Mouse (Mus musculus) c-Kit-negative CD71-positive TER-119-positive erythroid progenitor cells, embryonic 14.5 days (primary cell): Measurements from ENCODE around the gene Scgb1c1.

ENCODE experiments used
- DNase-seq: peaks from one replicate; pipeline ENCODE4 v3.0.0-alpha.2; 2013; ENCODE audit warnings: low read depth, low spot score

Gene Scgb1c1

DNA sequence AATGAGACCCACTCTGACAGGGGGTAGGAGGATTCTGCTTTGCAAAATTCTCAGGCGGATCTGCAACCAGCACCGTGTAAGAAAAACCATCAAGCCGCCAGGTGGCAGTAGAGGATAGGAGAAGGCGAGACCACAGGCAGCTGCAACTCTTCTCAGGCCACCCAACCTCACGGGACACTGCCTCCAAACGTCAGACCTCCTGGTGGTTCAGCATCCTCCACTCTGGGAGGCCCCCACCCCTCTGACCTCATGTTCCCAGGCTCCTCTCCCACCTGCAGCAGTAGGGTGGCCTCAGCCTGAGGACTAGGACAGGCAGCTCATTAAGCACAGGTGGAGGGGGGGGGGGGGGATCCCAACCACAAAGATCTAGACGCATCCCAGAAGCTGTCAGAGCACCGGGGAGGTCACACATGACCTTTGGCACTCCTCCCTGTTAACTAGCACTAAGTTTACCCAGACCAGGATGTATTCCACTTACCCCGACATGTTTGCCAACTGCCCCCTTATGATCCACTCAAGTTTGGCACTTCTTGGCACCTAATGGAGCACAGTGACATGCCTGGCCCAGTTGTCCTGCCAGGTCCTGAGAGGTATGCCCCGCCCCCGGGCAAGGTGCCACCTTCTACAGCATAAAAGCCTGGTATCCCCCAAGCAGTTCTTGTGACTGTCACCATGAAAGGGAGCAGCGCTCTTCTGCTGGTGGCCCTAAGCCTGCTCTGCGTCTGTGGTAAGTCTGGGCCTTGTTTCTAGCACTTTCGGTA lies at the start of gene Scgb1c1:
Gene Scgb1c1 (plus strand): TSS at position 643 of the 761 bp plus-strand sequence.
- peak; percentile 64 for DNase-seq

DNA sequence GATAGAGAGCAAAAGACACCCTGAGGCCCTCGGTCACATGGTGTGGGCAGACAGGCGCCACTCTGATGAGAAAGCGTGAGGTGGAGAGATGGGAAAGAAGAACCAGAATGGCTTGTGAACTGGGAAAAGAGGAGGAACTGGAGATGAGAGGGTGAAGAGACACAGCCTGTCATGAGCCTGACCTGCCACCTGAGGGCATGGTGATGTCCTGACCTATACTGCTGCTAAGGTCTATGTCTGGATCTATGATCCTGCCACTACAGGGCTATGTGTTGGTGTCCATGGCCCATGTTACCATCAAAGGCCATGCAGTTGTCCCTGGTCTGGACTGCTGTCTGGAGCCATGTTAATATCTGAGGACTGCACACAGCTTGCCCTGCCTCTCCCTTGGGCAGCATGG lies 47.7 kb upstream of the Scgb1c1 start:
- DNase-seq: no peak

DNA sequence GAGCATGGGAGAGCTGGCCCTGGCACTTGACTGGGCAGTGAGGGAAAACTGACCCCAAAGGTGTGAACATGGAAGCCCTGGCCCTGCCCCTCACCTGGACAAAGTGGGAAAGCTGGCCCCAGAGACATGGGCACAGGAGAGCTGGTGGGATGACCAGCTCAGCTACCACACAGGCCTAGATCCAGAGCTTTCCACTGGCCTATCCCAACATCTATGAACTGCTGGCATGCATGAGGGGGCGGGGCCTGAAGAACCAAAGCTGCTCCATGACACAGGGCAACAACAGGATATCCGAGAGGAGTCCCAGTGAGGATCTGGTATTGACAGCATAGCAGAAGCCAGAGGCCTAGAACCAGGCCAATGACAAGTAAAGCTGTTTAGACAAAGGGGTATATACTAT lies 47.1 kb upstream of the Scgb1c1 start:
- DNase-seq: no peak

DNA sequence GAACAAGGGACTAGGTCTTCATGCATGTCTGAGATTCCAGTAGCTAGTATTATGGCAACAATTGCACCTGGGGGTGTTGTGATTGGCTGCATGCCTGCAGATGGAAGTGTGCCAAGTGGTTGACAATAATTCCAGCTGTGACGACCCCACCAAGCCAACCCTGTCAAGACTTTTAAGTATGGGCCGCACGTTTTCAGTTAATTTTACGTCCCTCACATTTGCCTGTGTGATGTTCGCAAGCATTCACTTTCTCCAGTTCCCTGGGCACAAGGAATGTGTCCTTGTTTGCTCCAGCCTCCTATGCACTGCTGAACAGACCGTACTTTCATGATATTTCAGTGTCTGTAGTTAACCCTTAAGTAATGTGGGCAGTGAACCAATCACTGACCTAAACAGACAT lies 42.7 kb upstream of the Scgb1c1 start:
- no peak for DNase-seq

DNA sequence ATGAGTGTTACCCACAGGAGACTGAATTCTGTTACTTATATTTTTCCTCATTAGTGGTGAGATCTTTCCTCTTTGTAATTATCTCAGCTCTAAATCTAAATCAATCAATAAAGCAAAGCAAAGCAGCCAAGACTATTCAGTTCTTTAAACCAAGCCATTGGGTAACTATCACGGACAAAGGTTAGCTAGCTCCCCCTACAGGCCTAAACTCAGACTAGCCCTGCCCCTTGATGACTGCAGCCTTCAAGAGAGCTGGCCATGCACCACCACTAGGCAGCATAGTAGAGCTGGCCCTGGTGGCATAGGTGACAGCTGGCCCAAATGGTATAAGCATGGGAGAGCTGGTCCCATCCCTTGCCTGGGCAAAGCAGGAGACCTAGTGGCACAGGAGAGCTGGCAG lies 39.6 kb upstream of the Scgb1c1 start:
- DNase-seq: no peak

DNA sequence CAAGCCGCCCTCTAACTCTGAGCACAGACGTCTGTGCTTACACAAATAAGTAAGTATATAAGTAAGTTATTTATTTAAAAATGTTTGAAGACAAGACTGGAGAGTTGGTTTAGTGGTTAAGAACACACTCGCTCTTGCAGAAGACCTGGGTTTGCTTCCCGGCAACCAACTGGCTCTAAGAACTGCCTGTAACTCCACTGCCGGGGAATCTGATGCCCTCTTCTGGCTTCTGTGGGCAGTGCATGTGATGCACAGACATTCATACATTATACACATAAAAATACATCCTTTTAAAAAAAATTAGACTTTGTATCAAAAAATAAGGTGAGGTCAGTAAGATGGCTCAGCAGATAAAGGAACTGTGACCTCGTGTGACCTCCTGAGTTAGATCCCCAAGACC lies 34.9 kb upstream of the Scgb1c1 start:
- DNase-seq: no peak

DNA sequence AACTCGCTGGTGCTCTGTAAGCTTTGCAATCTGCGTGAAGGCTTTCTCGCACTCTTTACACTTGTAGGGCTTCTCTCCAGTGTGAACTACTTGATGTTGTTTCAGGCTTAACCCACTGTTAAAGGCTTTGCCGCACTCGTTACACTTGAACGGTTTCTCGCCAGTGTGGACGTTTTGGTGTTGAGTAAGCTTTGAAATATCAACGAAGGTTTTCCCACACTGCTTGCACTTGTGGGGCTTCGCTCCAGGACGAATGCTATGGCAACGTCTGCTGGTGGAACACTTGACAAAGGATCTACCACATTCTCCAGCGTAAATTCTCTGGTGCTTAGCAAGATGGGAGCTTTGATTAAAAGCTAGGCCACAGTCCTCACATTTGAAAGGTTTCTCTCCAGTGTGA lies 33.6 kb upstream of the Scgb1c1 start:
- DNase-seq: no peak

DNA sequence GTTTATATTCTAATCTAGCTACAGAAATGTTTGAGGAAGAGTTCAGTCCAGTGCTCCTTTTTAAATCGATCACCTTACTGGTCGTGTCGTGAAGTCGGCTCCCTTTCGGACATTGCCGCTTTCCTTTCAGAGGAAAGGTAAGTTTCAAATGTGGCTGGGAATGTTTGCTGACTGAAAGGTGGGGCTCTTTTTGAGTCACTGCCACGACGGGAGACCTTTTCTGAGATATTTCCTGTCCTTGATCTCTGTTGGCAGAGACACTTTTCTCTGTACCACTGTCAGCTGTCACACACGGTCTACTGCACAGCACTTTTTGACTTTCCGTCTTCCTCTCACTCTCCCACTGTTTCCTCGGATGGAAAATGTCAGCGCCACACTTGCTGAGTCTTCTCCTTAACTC lies 32.5 kb upstream of the Scgb1c1 start:
- no peak for DNase-seq

DNA sequence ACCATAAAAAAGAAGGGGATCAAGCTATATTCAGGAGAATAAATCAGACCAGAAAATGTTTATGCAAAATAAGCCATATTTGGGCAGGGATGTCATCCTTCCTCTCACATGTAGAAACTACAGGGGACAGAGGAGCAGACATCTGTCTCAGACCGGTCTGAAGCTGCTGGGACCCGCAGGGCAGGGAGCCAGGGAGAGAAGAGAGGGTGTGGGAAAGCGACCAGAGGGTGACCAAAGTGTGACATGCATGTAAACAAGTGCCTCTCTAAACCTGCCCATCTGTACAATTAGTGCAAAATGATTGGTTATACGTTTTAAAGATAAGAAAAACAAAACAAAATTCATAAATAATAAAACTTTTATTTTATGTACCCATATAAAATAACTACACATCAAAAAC lies 25.2 kb upstream of the Scgb1c1 start:
- no peak for DNase-seq

DNA sequence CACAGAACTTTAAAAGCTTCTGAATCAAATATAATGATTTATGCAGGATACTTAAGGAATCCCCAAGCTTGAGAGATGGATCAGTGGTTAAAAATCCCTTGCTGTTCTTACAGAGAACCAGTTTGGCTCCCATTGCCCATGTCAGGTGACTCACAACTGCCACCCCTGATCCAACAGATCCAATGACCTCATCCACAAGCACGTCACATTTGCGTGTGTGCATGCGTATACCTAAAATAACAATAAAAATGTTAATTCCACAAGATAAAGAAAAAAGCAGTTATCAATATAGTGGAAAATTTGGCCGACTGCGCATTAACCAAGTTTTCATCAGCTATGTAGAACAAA lies 24.1 kb upstream of the Scgb1c1 start:
- no peak for DNase-seq

DNA sequence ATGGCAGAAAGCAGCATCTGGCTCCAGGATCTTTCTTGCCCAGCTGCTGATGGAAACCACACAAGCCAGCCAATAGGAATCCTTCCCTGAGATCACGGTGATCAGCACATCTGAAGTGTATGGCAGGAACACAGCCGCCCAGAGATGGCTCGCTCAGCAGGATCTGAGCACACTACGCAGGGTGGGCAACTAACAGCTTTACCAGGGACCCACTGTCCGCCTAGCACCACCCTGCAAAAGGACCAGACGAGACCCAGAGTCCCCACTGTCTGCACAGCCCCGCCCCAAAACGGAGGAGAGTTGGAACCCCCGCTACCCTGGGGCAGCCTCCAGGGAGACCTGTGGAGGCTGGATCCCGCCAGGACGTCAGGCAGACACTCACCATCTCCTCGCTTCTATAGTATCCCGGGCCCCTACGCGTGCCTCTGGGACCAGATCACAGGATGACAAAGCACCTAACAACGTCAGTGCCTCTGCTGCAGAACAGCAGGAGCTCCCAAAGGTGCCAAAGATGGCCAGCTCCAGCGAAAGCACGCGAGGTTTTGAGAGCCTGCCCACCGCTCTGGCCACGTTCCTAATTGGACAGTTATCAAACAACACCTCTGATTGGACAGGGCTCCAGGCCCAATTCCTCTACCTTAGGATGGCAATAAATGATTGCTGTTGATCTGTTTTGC lies 23.6 kb upstream of the Scgb1c1 start, which contains the start of gene Zfp941:
Gene Zfp941 (minus strand): TSS at position 526 of the 677 bp plus-strand sequence.
- no peak for DNase-seq

DNA sequence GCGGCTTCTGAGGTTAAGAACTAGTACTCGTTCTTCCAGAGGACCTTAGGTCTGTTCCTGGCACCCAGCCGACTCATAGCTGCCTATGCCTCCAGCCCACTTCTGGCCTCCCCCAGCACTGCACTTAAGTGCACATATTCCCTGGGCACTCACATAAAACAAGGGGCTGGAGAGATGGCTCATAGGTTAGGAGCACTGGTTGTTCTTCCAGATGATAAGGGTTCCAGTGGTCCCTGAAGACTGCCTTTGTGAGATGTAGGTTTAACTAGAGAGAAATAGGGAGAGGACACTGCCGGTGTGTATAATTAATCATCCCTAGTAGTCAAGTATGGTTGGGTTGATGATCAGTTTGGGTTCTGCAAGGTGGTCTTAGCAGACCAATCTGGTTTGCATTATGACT lies 22.6 kb upstream of the Scgb1c1 start:
- DNase-seq: no peak

DNA sequence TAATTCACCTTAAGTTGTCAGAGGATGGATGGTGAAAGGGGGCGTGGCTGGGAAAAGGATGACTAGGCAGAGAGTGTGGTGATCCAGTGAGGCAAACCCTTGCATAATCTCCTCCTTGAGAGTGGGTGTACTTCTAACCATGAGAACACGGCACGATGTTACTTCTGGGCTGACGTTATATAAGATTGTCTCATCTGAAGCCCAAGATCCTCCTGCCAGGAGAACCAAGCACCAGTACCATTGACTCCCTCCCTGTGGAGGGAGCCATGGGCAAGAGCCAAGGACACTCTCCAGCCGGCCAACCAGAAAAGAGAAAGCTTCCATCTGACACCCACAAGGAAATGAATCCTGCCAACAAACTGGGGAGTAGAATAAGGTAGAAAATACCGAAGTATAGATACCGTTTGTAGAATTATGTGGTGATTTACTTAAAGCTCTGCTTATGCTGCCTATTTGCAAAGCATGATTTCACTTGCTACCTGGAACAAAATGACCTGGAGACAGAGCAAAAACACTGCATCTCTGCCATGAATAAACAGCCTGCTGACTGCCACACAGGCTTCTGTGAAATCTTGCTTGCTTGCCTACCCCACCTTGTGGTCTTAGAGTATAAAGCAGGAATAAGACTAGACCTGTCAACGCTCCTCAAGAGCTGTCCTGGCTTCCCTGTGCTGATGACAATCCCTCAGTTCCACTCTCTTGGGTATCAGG lies 17.0 kb upstream of the Scgb1c1 start:
- DNase-seq: no peak

DNA sequence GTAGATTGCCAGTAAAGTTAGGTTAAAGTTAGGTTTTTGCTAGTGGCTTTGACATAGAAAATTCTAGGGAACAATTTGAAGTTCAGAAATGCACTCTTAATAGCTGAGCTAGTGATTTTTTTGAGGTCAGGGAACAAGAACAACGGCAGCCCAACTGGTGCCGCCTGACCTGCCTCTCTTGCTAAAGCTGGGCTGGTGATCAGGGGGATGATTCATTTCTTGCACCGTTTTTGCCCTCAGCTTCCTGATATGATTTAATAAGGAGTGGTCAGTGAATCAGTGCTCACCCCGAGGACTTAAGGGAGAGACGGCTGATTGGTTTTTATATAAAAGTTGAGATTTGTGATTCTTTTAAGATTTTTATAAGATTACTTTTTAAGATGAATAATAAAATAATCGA lies 13.9 kb upstream of the Scgb1c1 start:
- DNase-seq: no peak

DNA sequence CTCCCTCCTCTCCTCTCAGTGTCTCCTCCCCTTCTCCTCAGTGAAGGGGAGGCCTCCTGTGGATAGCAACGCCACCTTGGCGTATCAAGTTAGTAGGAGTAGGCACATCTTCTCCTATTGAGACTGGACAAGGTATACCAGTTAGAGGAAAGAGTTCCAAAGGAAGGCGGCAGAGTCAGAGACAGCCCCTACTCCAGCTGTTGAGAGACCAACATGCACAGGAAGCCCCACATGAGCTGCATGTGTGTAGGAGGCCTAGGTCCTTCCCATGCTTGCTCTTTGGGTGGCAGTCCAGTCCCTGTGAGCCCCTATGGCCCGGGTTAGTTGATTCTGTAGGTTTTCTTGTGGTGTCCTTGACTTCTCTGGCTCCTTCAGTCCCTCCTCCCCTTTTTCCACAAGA lies 12.0 kb upstream of the Scgb1c1 start:
- no peak for DNase-seq

DNA sequence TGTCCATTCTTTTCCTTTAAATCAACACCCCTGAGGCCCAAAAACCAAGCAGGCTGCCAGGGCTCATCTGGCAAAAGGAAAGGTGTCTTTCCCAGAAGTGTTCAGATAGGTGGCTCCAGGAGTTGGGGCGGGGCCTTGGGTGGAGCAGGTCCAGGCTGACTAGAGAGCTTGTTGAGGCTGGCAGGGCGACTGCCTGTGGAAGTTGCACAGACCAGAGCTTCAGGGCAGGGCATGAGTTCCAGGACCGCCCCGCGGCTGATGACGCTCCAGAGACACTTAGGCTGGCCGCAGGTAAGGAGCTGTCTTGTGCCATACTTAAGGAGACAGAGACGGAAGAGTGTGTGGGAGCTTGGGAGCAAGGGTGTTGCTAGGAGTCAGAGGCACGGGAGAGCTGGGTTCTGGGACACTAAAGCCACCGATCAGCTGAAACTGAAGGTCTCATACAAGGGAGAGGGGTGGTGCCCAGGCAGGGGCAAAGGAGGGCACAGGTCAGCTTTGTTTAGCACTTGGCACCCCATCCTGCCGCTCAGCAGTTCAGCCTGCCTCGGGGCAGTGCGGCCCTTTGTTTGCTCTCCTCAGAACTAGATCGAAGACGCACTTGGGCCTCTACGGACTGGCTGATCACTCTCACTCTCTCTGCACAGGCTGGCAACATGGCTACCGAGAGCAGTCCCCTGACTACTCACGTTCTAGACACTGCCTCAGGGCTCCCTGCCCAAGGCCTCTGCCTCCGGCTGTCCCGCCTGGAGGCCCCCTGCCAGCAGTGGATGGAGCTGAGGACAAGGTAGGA lies 10.2 kb upstream of the Scgb1c1 start, which contains the start of gene Urah:
Gene Urah (plus strand): TSS at position 51 of the 790 bp plus-strand sequence.
- DNase-seq: no peak

DNA sequence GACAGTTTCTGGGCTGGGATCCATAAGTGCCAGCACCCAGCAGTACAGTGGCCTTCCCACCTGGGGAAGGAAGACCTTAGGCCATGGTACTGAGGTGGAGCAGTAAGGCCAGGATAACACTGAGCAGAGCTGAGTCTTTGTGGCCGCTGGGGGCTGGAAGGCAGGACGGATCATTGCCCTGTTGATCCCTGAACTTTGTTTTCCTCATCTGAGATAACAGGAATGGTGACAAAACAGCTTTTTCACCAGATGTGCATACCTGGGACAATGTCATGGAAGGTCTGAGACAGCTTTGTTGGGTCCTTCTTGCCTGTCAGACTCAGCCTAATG lies 9.6 kb upstream of the Scgb1c1 start:
- DNase-seq: no peak

DNA sequence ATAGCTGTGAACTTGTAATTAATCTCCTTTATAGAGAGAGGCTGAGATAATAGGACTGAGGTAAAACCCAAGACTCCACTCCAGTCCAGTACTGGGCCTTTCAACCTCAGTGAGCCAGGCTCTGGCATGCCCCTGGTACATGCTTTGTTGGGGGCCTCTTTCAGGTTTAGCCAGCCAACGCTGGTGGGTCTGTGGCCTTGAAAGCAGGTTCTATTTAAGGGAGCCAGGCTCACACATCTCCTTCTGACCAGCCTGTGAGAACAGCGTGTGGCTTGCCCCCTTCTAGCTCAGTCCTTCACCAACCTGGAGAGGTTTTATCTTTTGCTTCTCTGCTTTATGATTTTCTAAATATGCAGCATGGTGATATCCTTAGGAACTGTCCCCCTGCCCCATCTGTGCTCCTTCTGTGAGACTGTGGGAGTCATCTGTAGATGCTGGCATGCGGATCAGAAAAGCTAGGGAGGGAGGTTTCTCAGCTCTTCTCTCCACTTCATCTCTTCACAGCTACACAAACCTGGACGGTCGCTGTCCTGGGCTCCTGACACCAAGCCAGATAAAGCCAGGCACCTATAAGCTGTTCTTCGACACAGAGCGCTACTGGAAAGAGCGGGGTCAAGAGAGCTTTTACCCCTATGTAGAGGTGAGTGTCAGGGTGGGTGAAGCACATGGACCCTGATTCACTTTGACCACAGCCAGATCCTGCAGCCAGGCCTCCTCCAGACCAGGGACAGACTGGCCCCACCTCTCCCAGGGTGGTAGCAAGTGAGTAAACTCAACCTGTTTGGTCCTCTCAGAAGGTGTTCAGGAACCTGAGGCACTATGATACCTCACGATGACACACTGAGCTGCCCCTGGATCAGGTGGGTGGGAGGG lies 8.9 kb upstream of the Scgb1c1 start:
- DNase-seq: no peak

DNA sequence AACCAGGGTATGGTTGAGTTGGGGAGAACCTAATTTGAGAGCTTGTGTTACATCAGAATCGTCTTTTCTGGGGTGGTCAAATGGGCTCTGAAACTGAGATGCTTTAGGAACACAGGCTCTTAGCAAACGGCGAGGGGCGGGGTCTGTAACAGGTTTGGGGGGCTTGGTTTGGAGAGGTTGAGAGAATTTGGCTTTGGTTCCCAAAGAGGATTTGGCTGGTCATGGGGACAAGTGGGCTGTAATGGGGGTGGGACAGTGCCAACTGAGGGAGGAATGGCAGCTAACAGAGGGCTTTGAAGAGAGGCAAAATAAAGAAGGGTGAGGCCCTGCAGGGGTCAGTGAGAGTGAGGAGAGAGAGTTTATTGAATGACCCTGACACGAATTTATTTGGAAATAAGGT lies 5.8 kb upstream of the Scgb1c1 start:
- DNase-seq: no peak

DNA sequence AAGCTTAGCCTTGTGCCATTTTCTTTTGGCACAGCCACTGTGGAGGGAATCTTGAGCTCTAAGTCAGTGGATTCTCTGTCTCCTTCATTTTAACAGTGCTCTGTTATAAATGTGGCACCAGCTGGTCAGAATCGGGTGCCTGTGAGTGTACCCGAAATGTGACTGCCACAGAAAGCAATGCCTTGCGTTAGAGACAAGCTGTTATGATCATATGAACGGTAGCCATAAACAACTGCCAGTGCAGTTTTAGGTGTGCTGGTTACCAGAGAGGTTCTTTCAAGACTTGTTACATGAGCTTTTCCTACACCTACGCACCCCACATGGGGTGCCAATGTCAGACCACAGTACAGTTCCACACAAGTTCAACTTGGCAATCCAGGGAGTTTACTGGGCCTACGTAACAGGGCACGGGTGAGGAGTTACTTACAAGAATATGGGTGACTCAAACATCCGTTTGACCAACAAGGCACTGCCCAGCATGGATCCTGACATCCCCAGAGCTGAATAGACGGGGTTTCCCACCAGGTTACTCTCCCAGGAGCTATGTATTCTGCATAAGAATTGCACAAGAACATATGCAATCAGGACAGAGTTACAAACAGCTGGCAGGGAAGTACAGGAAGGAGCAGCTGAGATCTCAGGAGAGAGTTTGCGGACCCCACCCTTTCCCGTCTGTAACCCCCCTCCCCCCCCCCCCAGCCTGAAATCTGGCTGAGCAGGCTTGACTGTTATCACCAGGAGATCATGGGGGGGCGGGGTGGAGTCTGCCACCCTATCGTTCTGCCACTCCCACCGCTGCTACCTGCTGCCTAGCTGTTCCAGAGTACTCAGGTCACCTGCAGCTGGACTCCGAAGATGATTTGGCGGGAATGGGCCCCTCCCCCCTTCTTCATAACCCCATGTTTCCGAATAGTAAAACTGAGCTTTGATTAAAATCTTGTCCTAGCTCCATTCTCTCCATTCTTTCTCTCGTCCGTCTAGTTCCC lies 4.3 kb upstream of the Scgb1c1 start:
- no peak for DNase-seq
